Mouse (Mus musculus) adipose tissue, adult 10 weeks (tissue): ENCODE results near the gene Sdha. TPM values are rescaled to one million over a fixed set of nuclear protein-coding genes. Genes with fewer than 3 reads are reported as not detected.

ENCODE experiments used
- polyA plus RNA-seq: library from polyadenylated mRNA; stranded (reverse); fragments of 350-450 nt; fragmentation: Illumina TruSeq; extraction: RNeasy Lipid Tissue Mini Kit (QIAGEN cat#74804); gene quantifications from one replicate; pipeline ENCODE4 v1.2.3, GENCODE M21; 2014; ENCODE audit warnings: low read depth, low replicate concordance

Gene Sdha
- 230 TPM for polyA plus RNA-seq

GRCm38 (mm10) chr13:74349566-74350434 lies at the start of gene Sdha, which contains the start of gene Ccdc127:
Gene Sdha (minus strand): TSS chr13:74350280.
Gene Ccdc127 (plus strand): TSS chr13:74350309.

GRCm38 (mm10) chr13:74399298-74399839 lies 49.3 kb upstream of the Sdha start, which contains the start of gene Ftl1-ps1:
Gene Ftl1-ps1 (plus strand): TSS chr13:74399694.

GRCm38 (mm10) chr13:74390371-74390990 lies 40.4 kb upstream of the Sdha start, which contains the start of gene Zfp72:
Gene Zfp72 (minus strand): TSS chr13:74390836.

GRCm38 (mm10) chr13:74363859-74364235 lies 13.8 kb upstream of the Sdha start, which contains the start of gene Lrrc14b:
Gene Lrrc14b (minus strand): TSS chr13:74364005.

GRCm38 (mm10) chr13:74317170-74317849 lies 32.8 kb downstream of the Sdha start, which contains the start of gene Pdcd6:
Gene Pdcd6 (minus strand): TSS chr13:74317580.

GRCm38 (mm10) chr13:74292167-74292566 lies 57.9 kb downstream of the Sdha start, which contains the start of gene Ahrr:
Gene Ahrr (minus strand): TSS chr13:74292331.

Other genes with a start within 250 kb of the Sdha start
- gene Slc9a3, start 228.8 kb downstream of the Sdha start, polyA plus RNA-seq, result 5.0 TPM
- gene Exoc3, start 141.5 kb downstream of the Sdha start, polyA plus RNA-seq, result 26.5 TPM
- 0.20 TPM for gene Ahrr, start 57.9 kb downstream of the Sdha start, polyA plus RNA-seq
- gene Pdcd6, start 32.7 kb downstream of the Sdha start, polyA plus RNA-seq, result 112 TPM
- gene Ccdc127, start within 50 bp of the Sdha start, polyA plus RNA-seq, result 28.2 TPM
- gene Lrrc14b, start 13.7 kb upstream of the Sdha start, polyA plus RNA-seq, result 0.79 TPM
- gene Zfp72, start 40.6 kb upstream of the Sdha start, polyA plus RNA-seq, result 3.9 TPM
- 28.1 TPM for gene Ftl1-ps1, start 49.4 kb upstream of the Sdha start, polyA plus RNA-seq
- 10.8 TPM for gene Zfp825, start 143.7 kb upstream of the Sdha start, polyA plus RNA-seq